Mouse (Mus musculus) spleen, postnatal 4 days (tissue): ENCODE data around the gene Thsd7a.

Source experiments
- DNase-seq, 2 experiments: peaks; one replicate each; pipeline ENCODE4 v3.0.0; 2022; ENCODE audit warnings: low spot score in 2 of 2

Thsd7a gene

GRCm38 (mm10) chr6:12748787-12749530 is at the start of gene Thsd7a:
Thsd7a (minus strand) TSS chr6:12749410.
- peak in 1 of 2 experiments; percentile 59 for DNase-seq

- DNase-seq = no peak
Observed at GRCm38 (mm10) chr6:12787129-12787528, 37.9 kb upstream of the Thsd7a start.

GRCm38 (mm10) chr6:12786378-12786982 is 37.3 kb upstream of the Thsd7a start:
- no peak for DNase-seq

- DNase-seq = no peak
Observed at GRCm38 (mm10) chr6:12784918-12785618, 35.9 kb upstream of the Thsd7a start.

- DNase-seq = no peak
Observed at GRCm38 (mm10) chr6:12772799-12773198, 23.6 kb upstream of the Thsd7a start.

- no peak for DNase-seq
Observed at GRCm38 (mm10) chr6:12765191-12765590, 16.0 kb upstream of the Thsd7a start.

- no peak for DNase-seq
Observed at GRCm38 (mm10) chr6:12764606-12765005, 15.4 kb upstream of the Thsd7a start.

- DNase-seq = no peak
Observed at GRCm38 (mm10) chr6:12763816-12764215, 14.6 kb upstream of the Thsd7a start.

- no peak for DNase-seq
Observed at GRCm38 (mm10) chr6:12759328-12760193, 10.4 kb upstream of the Thsd7a start.

- DNase-seq = no peak
Observed at GRCm38 (mm10) chr6:12752297-12752696, 3.1 kb upstream of the Thsd7a start.

GRCm38 (mm10) chr6:12750441-12750840 is 1.2 kb upstream of the Thsd7a start:
- DNase-seq = no peak

- DNase-seq = no peak
Observed at GRCm38 (mm10) chr6:12749531-12750210, 461 bp upstream of the Thsd7a start.

GRCm38 (mm10) chr6:12748454-12748786 is 790 bp downstream of the Thsd7a start:
- no peak for DNase-seq

GRCm38 (mm10) chr6:12747856-12748450 is 1.3 kb downstream of the Thsd7a start:
- DNase-seq = no peak

- DNase-seq = no peak
Observed at GRCm38 (mm10) chr6:12742791-12743190, 6.4 kb downstream of the Thsd7a start.

GRCm38 (mm10) chr6:12733924-12734323 is 15.3 kb downstream of the Thsd7a start:
- DNase-seq = no peak

GRCm38 (mm10) chr6:12716071-12716470 is 33.1 kb downstream of the Thsd7a start:
- DNase-seq = no peak

- DNase-seq = no peak
Observed at GRCm38 (mm10) chr6:12712581-12712980, 36.6 kb downstream of the Thsd7a start.

- DNase-seq = no peak
Observed at GRCm38 (mm10) chr6:12702925-12703324, 46.3 kb downstream of the Thsd7a start.

- DNase-seq = no peak
Observed at GRCm38 (mm10) chr6:12699089-12699488, 50.1 kb downstream of the Thsd7a start.

- DNase-seq = no peak
Observed at GRCm38 (mm10) chr6:12693689-12694088, 55.5 kb downstream of the Thsd7a start.
